Mouse (Mus musculus): ENCODE results near the gene Nudt17.

DNA sequence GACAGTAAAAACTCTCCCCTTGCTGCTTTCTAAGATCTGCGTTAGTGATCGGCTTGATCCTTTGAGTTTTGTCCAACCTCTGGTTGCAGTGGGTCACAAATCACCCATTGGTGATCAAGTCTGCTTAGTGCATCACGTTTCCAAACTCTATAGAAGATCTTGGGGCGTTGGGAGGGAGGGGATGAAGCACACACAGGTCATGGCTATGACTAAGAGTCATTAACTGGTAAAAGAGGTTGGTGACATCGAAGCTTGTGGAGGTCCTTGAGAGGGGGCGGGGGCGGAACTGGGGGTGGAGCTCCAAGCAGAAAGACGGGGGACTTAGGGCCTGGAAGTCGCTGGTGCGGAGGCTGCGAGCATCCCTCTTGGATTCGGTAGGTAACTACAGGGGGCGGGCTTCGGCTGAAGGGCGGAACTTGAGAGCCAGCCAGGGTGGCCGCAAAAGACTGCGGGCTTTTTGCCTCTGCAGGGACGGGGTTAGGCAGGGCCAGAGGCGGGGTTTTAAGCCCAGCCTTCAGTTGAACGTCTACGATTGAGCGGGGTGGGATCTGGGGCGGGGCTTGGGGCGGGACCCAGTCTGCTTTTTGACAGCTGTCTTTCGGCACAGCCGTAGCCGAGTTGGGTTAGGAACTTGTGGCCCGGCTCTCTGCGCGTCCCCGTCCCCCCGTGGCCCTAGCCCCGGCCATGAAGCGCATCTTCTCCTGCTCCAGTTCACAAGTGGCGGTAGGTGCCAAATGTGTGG is 38.5 kb downstream of the Nudt17 start, which contains the start of gene Ankrd35:
- TF ChIP-seq GATA1 (IDR thresholded peaks at IDR 0.05; ENCODE audit: borderline replicate concordance, low read length) (no peak), FLI1 (IDR thresholded peaks at IDR 0.05; ENCODE audit: low read length) (no peak)

All from megakaryocyte, embryonic 14.5 days (primary cell).